Mouse (Mus musculus) lung, postnatal 0 days (tissue): ENCODE measurements around the gene Wipf1. TPM values are rescaled to one million over a fixed set of nuclear protein-coding genes. Genes with fewer than 3 reads are reported as not detected.

Source experiments
- ATAC-seq: fragments of 200-750 bp; cut with Nextera tagmentation; 2 replicates; pipeline ENCODE4 v1.8.0; 2017; ENCODE audit warnings: moderate library complexity
- DNase-seq: peaks from one replicate; pipeline ENCODE4 v3.0.0-alpha.2; 2016; ENCODE audit warnings: low spot score
- H3K27ac ChIP-seq: fragments of 300-500 bp; sonication (generic); 2 replicates; pipeline ENCODE4 v1.5.1; 2014; ENCODE audit warnings: antibody characterized with exemption, mild to moderate bottlenecking, low read length, mixed read lengths
- H3K27me3 ChIP-seq: fragments of 300-500 bp; sonication (generic); replicated peaks from 2 replicates; pipeline ENCODE4 v1.6.1; 2014; ENCODE audit warnings: low read length, mixed read lengths; ENCODE audit not compliant: insufficient read depth
- H3K36me3 ChIP-seq: fragments of 300-500 bp; sonication (generic); 2 replicates; pipeline ENCODE4 v1.6.1; 2014; ENCODE audit warnings: low read length, mixed read lengths; ENCODE audit not compliant: insufficient read depth
- H3K4me1 ChIP-seq: fragments of 300-500 bp; sonication (generic); 2 replicates; pipeline ENCODE4 v1.6.1; 2014; ENCODE audit warnings: antibody characterized with exemption, low read depth, low read length, mixed read lengths; ENCODE audit not compliant: insufficient read depth
- H3K4me2 ChIP-seq: fragments of 300-500 bp; sonication (generic); replicated peaks from 2 replicates; pipeline ENCODE4 v1.6.1; 2014; ENCODE audit warnings: low read depth, mild to moderate bottlenecking, low read length, moderate library complexity, mixed read lengths
- H3K4me3 ChIP-seq: fragments of 300-500 bp; sonication (generic); 2 replicates; pipeline ENCODE4 v1.5.1; 2014; ENCODE audit warnings: low read depth, low read length
- H3K9ac ChIP-seq: fragments of 300-500 bp; sonication (generic); replicated peaks from 2 replicates; pipeline ENCODE4 v1.6.1; 2014; ENCODE audit warnings: low read depth, mild to moderate bottlenecking
- H3K9me3 ChIP-seq: fragments of 300-500 bp; sonication (generic); 2 replicates; pipeline ENCODE4 v1.6.1; 2016; ENCODE audit warnings: low read length, mixed read lengths
- CTCF ChIP-seq: IDR thresholded peaks from 2 replicates; pipeline ENCODE4 v1.5.1; 2016; ENCODE audit warnings: antibody characterized with exemption, mild to moderate bottlenecking
- EP300 ChIP-seq: IDR thresholded peaks from 2 replicates; pipeline ENCODE4 v1.6.1; 2016; ENCODE audit warnings: antibody characterized with exemption, mild to moderate bottlenecking, control low read depth
- WGBS: fragments of 180-500 bp; shearing (Covaris S2); extraction: QIAGEN DNeasy Blood & Tissue Kit; methylation state at CpG from one replicate; pipeline ENCODE4 v1.1.7; 2014; 5-methylcytosine and 5-hydroxymethylcytosine counted together
- polyA plus RNA-seq: library from polyadenylated mRNA; unstranded; fragments of >200 nt; fragmentation: Nextera tagmentation; extraction: Ambion mirVana; gene quantifications from 2 replicates; pipeline ENCODE4 v1.2.1, GENCODE M21; 2015

Wipf1 gene
- polyA plus RNA-seq, 1 experiment from 2014 or later = 9.5 TPM

GRCm38 (mm10) chr2:73386356-73387046, 143.0 kb downstream of the Wipf1 start, which contains the start of gene Gpr155:
Gpr155 (minus strand) TSS chr2:73386572.
- no peaks in the 10 kb centered on the region for H3K36me3 ChIP-seq
- no peaks in the 10 kb centered on the region for H3K27me3 ChIP-seq
- peak within 1 kb of the TSS; percentile 51 for H3K4me3 ChIP-seq
- no peaks in the 10 kb centered on the region for H3K9me3 ChIP-seq
- 0 out of 2 replicates have a peak, but pooled peaks have one; percentile 8 for TF ChIP-seq CTCF
- TF ChIP-seq EP300 = no peak
- H3K4me2 ChIP-seq = peak within 1 kb of the TSS; percentile 84
- DNase-seq (peak; percentile 100), ATAC-seq (peak; percentile 97)
- peak within 1 kb of the TSS; percentile 86 for H3K27ac ChIP-seq
- under 1% methylated on average over 42 of the region's 44 CpGs for WGBS
- H3K9ac ChIP-seq = peak within 1 kb of the TSS; percentile 37
- no peaks in the 10 kb centered on the region for H3K4me1 ChIP-seq

- Histone ChIP-seq H3K9me3 (no peaks in the 10 kb centered on the region), H3K36me3 (no peaks in the 10 kb centered on the region), H3K4me1 (no peaks in the 10 kb centered on the region), H3K9ac (peak overlapping the region; percentile 37), H3K27me3 (no peaks in the 10 kb centered on the region), H3K27ac (peak overlapping the region; percentile 16; the same call in 1 of the 2 replicates), H3K4me2 (peak overlapping the region; percentile 84), H3K4me3 (peak overlapping the region; percentile 51)
- no peak for TF ChIP-seq CTCF
- TF ChIP-seq EP300 = no peak
- 4% methylated on average over 26 of the region's 29 CpGs for WGBS
- ATAC-seq (no peak; the same call in 1 of the 2 replicates), DNase-seq (no peak)
These were observed 143.7 kb downstream of the Wipf1 start for GRCm38 (mm10) chr2:73385641-73386355.

- no peaks in the 10 kb centered on the region for H3K4me1 ChIP-seq
- H3K4me3 ChIP-seq = no peak overlapping the region
- TF ChIP-seq CTCF (no peak), EP300 (no peak)
- H3K36me3 ChIP-seq = no peaks in the 10 kb centered on the region
- no peak overlapping the region for H3K9ac ChIP-seq
- H3K27me3 ChIP-seq = no peaks in the 10 kb centered on the region
- H3K4me2 ChIP-seq = peak overlapping the region; percentile 84; the same call in 1 of the 2 replicates
- no peaks in the 10 kb centered on the region for H3K9me3 ChIP-seq
- DNase-seq = no peak
- 76% methylated on average over 4 of the region's 4 CpGs for WGBS
- H3K27ac ChIP-seq = no peak overlapping the region
- no peak for ATAC-seq
These were observed 144.4 kb downstream of the Wipf1 start for GRCm38 (mm10) chr2:73385172-73385571.

- Histone ChIP-seq H3K4me2 (peak overlapping the region; percentile 19; the same call in 1 of the 2 replicates), H3K9me3 (no peaks in the 10 kb centered on the region), H3K27me3 (no peaks in the 10 kb centered on the region), H3K4me1 (no peaks in the 10 kb centered on the region), H3K36me3 (no peaks in the 10 kb centered on the region), H3K4me3 (no peak overlapping the region), H3K9ac (no peak overlapping the region), H3K27ac (peak overlapping the region; percentile 55)
- ATAC-seq (peak; percentile 47; the same call in 1 of the 2 replicates), DNase-seq (peak; percentile 34)
- WGBS = 42% methylated on average over 9 of the region's 9 CpGs
- TF ChIP-seq EP300 = no peak
- no peak for TF ChIP-seq CTCF
These were observed 149.1 kb downstream of the Wipf1 start for GRCm38 (mm10) chr2:73380298-73380975.

- DNase-seq = no peak
- H3K27ac ChIP-seq = no peak overlapping the region
These were observed 149.9 kb downstream of the Wipf1 start for GRCm38 (mm10) chr2:73379656-73380055.

More at GRCm38 (mm10) chr2:73379656-73380055, 149.9 kb downstream of the Wipf1 start:
- Histone ChIP-seq H3K9me3 (no peaks in the 10 kb centered on the region), H3K9ac (no peak overlapping the region), H3K4me3 (no peak overlapping the region), H3K27me3 (no peaks in the 10 kb centered on the region), H3K4me2 (no peak overlapping the region), H3K4me1 (no peaks in the 10 kb centered on the region), H3K36me3 (no peaks in the 10 kb centered on the region)
- ATAC-seq = no peak
- TF ChIP-seq CTCF (no peak), EP300 (no peak)
- 46% methylated on average over 5 of the region's 5 CpGs for WGBS

Other genes starting within 250 kb of the Wipf1 start
- gene Scrn3, start 217.1 kb downstream of the Wipf1 start, polyA plus RNA-seq = 10.9 and 12.8 TPM in 2 replicates
- 38.9 and 39.3 TPM in 2 replicates for gene Cir1, start 217.0 kb downstream of the Wipf1 start, polyA plus RNA-seq
- 6.3 and 8.1 TPM in 2 replicates for gene Gpr155, start 143.2 kb downstream of the Wipf1 start, polyA plus RNA-seq
- gene Chrna1, start 50.6 kb upstream of the Wipf1 start, polyA plus RNA-seq = 0.07 and 0.12 TPM in 2 replicates
- 26.9 and 27.6 TPM in 2 replicates for gene Chn1, start 245.6 kb upstream of the Wipf1 start, polyA plus RNA-seq